Mouse (Mus musculus) brain, embryonic 14.5 days (tissue): ENCODE measurements at regions not wholly inside any gene's neighbourhood (a gene's known extent, or its start where the extent isn't known, plus 50 kb on each side); places are given as distances from the start of the nearest gene placed in this dataset.

Experiments
- CTCF ChIP-seq: fragments of 200-500 bp; IDR thresholded peaks from 2 replicates; pipeline ENCODE4 v1.5.1; 2012; ENCODE audit warnings: inconsistent platforms, mild to moderate bottlenecking, moderate library complexity, borderline replicate concordance; ENCODE audit not compliant: insufficient read depth, insufficient read length; ENCODE audit errors: extremely low read depth
- POLR2A ChIP-seq: fragments of 200-500 bp; IDR thresholded peaks from 2 replicates; pipeline ENCODE4 v1.6.1; 2012; ENCODE audit warnings: mild to moderate bottlenecking, inconsistent platforms, borderline replicate concordance; ENCODE audit not compliant: poor library complexity, insufficient read depth, insufficient read length, severe bottlenecking; ENCODE audit errors: extremely low read depth

- TF ChIP-seq POLR2A (no peak), CTCF (no peak)
These were observed 216.8 kb downstream of the Lyplal1 start for GRCm38 (mm10) chr1:185900316-185900715.
